Mouse (Mus musculus) lung, adult 2 months (tissue): ENCODE measurements around the gene Prkce.

Experiments used
- CTCF ChIP-seq: fragments of 200-500 bp; IDR thresholded peaks from 2 replicates; pipeline ENCODE4 v1.5.1; 2011; ENCODE audit warnings: mild to moderate bottlenecking, low read length, control low read depth; ENCODE audit not compliant: insufficient read depth
- POLR2A ChIP-seq: fragments of 200-500 bp; IDR thresholded peaks from 2 replicates; pipeline ENCODE4 v1.6.1; 2011; ENCODE audit warnings: low read depth, mild to moderate bottlenecking, control low read depth, low read length, borderline replicate concordance; ENCODE audit errors: extremely low read depth

DNA sequence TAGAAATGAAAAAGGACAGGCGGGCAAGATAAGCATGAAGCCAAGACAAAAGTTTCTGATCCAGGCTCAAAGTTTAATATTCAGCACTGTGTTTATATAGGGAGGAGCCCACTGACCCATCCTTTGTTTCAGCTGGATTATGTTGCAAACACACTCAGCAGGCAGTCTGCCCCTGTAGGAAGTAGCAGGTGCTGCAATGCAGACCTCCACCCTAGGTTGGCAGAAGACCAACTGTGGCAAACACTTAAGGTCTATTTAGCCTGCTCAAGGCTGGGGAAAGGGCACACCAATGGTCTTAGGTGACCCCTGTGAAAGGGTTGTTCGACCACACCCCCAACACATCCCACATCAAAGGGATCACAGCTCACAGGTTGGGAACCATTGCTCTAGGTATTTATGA lies 434.3 kb downstream of the Prkce start:
- TF ChIP-seq POLR2A (no peak), CTCF (no peak)
